ENCODE assay signal across 25 mouse cellular contexts in the genomic region with DNA sequence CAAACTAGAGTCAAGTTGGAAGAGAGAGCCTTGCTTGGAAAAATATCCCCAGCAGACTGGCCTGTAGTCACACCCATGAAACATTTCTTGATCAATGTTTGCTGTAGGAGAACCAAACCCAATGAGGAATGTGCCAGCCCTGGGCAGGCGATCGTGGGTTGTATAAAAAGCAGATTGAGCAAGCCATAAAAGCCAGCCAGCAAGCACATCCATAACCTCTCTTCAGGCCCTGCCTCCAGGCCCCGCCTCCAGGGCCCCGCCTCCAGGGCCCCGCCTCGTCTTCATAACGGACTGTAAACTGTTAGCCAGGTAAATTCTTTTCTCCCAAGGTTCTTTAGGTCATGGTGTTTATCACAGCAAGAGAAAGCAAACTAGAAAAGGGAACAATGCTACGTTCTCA. TPM values are rescaled to one million over a fixed set of nuclear protein-coding genes. Genes with fewer than 3 reads are reported as not detected.
DNase-seq lines count a peak whose midpoint lies in the region; ATAC-seq and TF ChIP-seq lines count a peak whose summit lies in the region.
"Had no signal": no experiment of that assay in that cellular context is flagged by ENCODE, and none has a peak within 500 bp of the region (broad histone marks: within the 10 kb centered on the region; RNA-seq: fewer than 3 reads in every experiment).

No protein-coding gene starts in this region.

- intact Hi-C loops in gastrocnemius, adult 2 months (cut with DNase I): no loop called here

- peak; percentile 42 for DNase-seq in gastrocnemius, adult 2 months
- DNase-seq in gastrocnemius, postnatal 25 days: no peak
- peak; percentile 94 for DNase-seq in liver, adult 2 months (ENCODE audit: extremely low read depth, low read depth, low spot score)
- no peak for DNase-seq in liver, embryonic 11.5 days (ENCODE audit: low spot score)
- DNase-seq in fibroblast of lung, adult 2 months (ENCODE audit: low read depth): peak; percentile 32
- peak; percentile 34 for DNase-seq in lung, postnatal 14 days
- DNase-seq in yolk sac, embryonic 10.5 days (ENCODE audit: low spot score): no peak
- DNase-seq in ovary, postnatal 14 days (ENCODE audit: low spot score): no peak
- DNase-seq: B cell, adult 2 months; cerebellum, postnatal 36 days; gastrocnemius, postnatal 10 days; heart, postnatal 36 days; right cerebral cortex, adult 18-20 months; spleen, adult 18-20 months; thymus, postnatal 14 days had no signal

- H3K9me3 ChIP-seq in liver, embryonic 11.5 days (ENCODE audit: control insufficient read depth, low read length): no peaks in the 10 kb centered on the region
- H3K9me3 ChIP-seq: embryonic facial prominence, embryonic 10.5 days; limb, embryonic 12.5 days; lung, embryonic 15.5 days; stomach, embryonic 15.5 days had no signal

- H3K4me3 ChIP-seq in gastrocnemius, adult 2 months: no peak overlapping the region
- H3K4me3 ChIP-seq in liver, adult 2 months (ENCODE audit: insufficient read depth, low read depth, low read length): no peak overlapping the region
- no peak overlapping the region for H3K4me3 ChIP-seq in liver, embryonic 11.5 days (ENCODE audit: low read depth, low read length)
- H3K4me3 ChIP-seq: embryonic facial prominence, embryonic 10.5 days; limb, embryonic 12.5 days; lung, embryonic 15.5 days; stomach, embryonic 15.5 days had no signal

- H3K27ac ChIP-seq in gastrocnemius, adult 2 months: no peak overlapping the region
- H3K27ac ChIP-seq in liver, adult 2 months (replicated peaks; ENCODE audit: insufficient read depth, low read depth, low read length): peak overlapping the region; percentile 37
- no peak overlapping the region for H3K27ac ChIP-seq in liver, embryonic 11.5 days (ENCODE audit: low read depth, low read length)
- H3K27ac ChIP-seq: embryonic facial prominence, embryonic 10.5 days; hindbrain, postnatal 0 days; limb, embryonic 12.5 days; lung, embryonic 15.5 days; stomach, embryonic 15.5 days had no signal

- no peak overlapping the region for H3K4me2 ChIP-seq in liver, embryonic 11.5 days
- H3K4me2 ChIP-seq: heart, embryonic 11.5 days; limb, embryonic 12.5 days; lung, embryonic 15.5 days; stomach, embryonic 15.5 days had no signal

- no peak for TF ChIP-seq CTCF in gastrocnemius, adult 2 months (IDR thresholded peaks at IDR 0.05)
- TF ChIP-seq CTCF in liver, adult 2 months (IDR thresholded peaks at IDR 0.05; ENCODE audit: low read depth, low read length): no peak

- 24% methylated on average over 8 of the region's 8 CpGs for WGBS in liver, adult 2 months
- WGBS in liver, embryonic 11.5 days: 85% methylated on average over 8 of the region's 8 CpGs

- H3K4me1 ChIP-seq in liver, adult 2 months (ENCODE audit: control insufficient read depth, insufficient read depth, low read length): peaks cover 8% of the 10 kb centered on the region
- H3K4me1 ChIP-seq in liver, embryonic 11.5 days (replicated peaks; ENCODE audit: control insufficient read depth, insufficient read depth, low read length): peaks cover 13% of the 10 kb centered on the region

- no peak for ATAC-seq in liver, embryonic 11.5 days (replicated peaks; ENCODE audit: low FRiP score)
- ATAC-seq: hindbrain, postnatal 0 days had no signal

- no peak overlapping the region for H3K9ac ChIP-seq in liver, adult 2 months (ENCODE audit: low read depth, low read length)
- H3K9ac ChIP-seq in liver, embryonic 11.5 days (ENCODE audit: low read depth, low read length): no peak overlapping the region
- H3K9ac ChIP-seq: limb, embryonic 12.5 days; lung, embryonic 15.5 days; stomach, embryonic 15.5 days had no signal

- no peaks in the 10 kb centered on the region for H3K27me3 ChIP-seq in liver, adult 2 months (ENCODE audit: control insufficient read depth, insufficient read depth, low read length)
- H3K27me3 ChIP-seq in liver, embryonic 11.5 days (replicated peaks; ENCODE audit: control insufficient read depth, insufficient read depth, low read length): no peaks in the 10 kb centered on the region
- H3K27me3 ChIP-seq: limb, embryonic 12.5 days; lung, embryonic 15.5 days; stomach, embryonic 15.5 days had no signal

- H3K36me3 ChIP-seq in liver, adult 2 months (ENCODE audit: control insufficient read depth, insufficient read depth, low read length): peaks cover 37% of the 10 kb centered on the region
- peaks cover 60% of the 10 kb centered on the region for H3K36me3 ChIP-seq in liver, embryonic 11.5 days (ENCODE audit: control insufficient read depth, insufficient read depth, low read length)

- no peak for TF ChIP-seq POLR2A in liver, adult 2 months (IDR thresholded peaks at IDR 0.05; ENCODE audit: extremely low read depth, insufficient read depth, low read length)

- H3K79me2 ChIP-seq in liver, adult 2 months (ENCODE audit: control insufficient read depth, insufficient read depth, low read length): no peaks in the 10 kb centered on the region

RNA-seq across cellular contexts. Expression of a gene that starts 5.5 kb away (rescaled TPM):
- 1 to 10 TPM; 5.2 to 8.5 TPM for total RNA-seq in gastrocnemius, adult 2 months (2021)
- 1 to 10 TPM; 5.6 to 6.5 TPM for total RNA-seq in gastrocnemius, postnatal 25 days (2021)
- 1.1 and 3.3 TPM in 2 replicates for total RNA-seq in liver, adult 2 months (2014; rRNA removed)
- 2.4 and 3.0 TPM in 2 replicates for polyA plus RNA-seq in liver, adult 2 months (2012; rRNA removed)
- 27.0 and 30.3 TPM in 2 replicates for polyA plus RNA-seq in liver, embryonic 11.5 days (2014; fragmentation: Nextera tagmentation; extraction: Ambion mirVana)

RNA-seq across cellular contexts. Expression of a gene that starts 16.9 kb away (rescaled TPM):
- total RNA-seq in gastrocnemius, adult 2 months (2021): 10 to 100 TPM; 66.5 to 78.9 TPM
- total RNA-seq in gastrocnemius, postnatal 25 days (2021): 10 to 100 TPM; 65.4 to 69.5 TPM
- 58.1 and 60.0 TPM in 2 replicates for total RNA-seq in liver, adult 2 months (2014; rRNA removed)
- polyA plus RNA-seq in liver, adult 2 months (2012; rRNA removed): 60.8 and 61.4 TPM in 2 replicates
- 285 and 290 TPM in 2 replicates for polyA plus RNA-seq in liver, embryonic 11.5 days (2014; fragmentation: Nextera tagmentation; extraction: Ambion mirVana)

RNA-seq across cellular contexts. Expression of a gene that starts 19.8 kb away (rescaled TPM):
- under 1 TPM in 1 of 2 experiments, not detected in 1; 0.11 TPM for total RNA-seq in gastrocnemius, adult 2 months (2021)
- not detected for total RNA-seq in gastrocnemius, postnatal 25 days (2021)
- not detected in 2 replicates for total RNA-seq in liver, adult 2 months (2014; rRNA removed)
- polyA plus RNA-seq in liver, adult 2 months (2012; rRNA removed): not detected in 2 replicates
- 1.6 and 2.1 TPM in 2 replicates for polyA plus RNA-seq in liver, embryonic 11.5 days (2014; fragmentation: Nextera tagmentation; extraction: Ambion mirVana)
- total RNA-seq: monocyte, adult 5-6 weeks had no signal

RNA-seq across cellular contexts. Expression of a gene that starts 57.2 kb away (rescaled TPM):
- not detected for total RNA-seq in gastrocnemius, adult 2 months (2021)
- total RNA-seq in gastrocnemius, postnatal 25 days (2021): not detected
- not detected in 2 replicates for total RNA-seq in liver, adult 2 months (2014; rRNA removed)
- polyA plus RNA-seq in liver, adult 2 months (2012; rRNA removed): 0.05 TPM in 1 of 2 replicates, not detected in the other
- polyA plus RNA-seq in liver, embryonic 11.5 days (2014; fragmentation: Nextera tagmentation; extraction: Ambion mirVana): not detected in 2 replicates
- total RNA-seq: ES-E14; gastrocnemius, postnatal 10 days; heart, postnatal 36 days; hindbrain, postnatal 0 days; layer of hippocampus, adult 18-20 months; monocyte, adult 5-6 weeks had no signal
- polyA plus RNA-seq: embryonic facial prominence, embryonic 10.5 days; heart, embryonic 11.5 days; hindbrain, postnatal 0 days; limb, embryonic 12.5 days; lung, embryonic 15.5 days; neural tube, embryonic 14.5 days; stomach, embryonic 15.5 days had no signal

Comparison
In these comparisons a context has a peak if more than half of its experiments do, and no peak if none do; other contexts are left out.
1. DNase-seq: peak in gastrocnemius, adult 2 months (single experiment), liver, adult 2 months (single experiment), fibroblast of lung, adult 2 months (single experiment) and lung, postnatal 14 days (single experiment); none in gastrocnemius, postnatal 25 days (single experiment), liver, embryonic 11.5 days (single experiment), yolk sac, embryonic 10.5 days (single experiment) and ovary, postnatal 14 days (single experiment).